Mouse (Mus musculus) liver, postnatal 0 days (tissue): ENCODE measurements around the gene Pknox1. TPM values are rescaled to one million over a fixed set of nuclear protein-coding genes. Genes with fewer than 3 reads are reported as not detected.
A peak's percentile ranks its signal among the peaks of the same experiment; 100 is the strongest.

Source experiments
- ATAC-seq: fragments of 200-750 bp; cut with Nextera tagmentation; 2 replicates; pipeline ENCODE4 v1.8.0; 2017; ENCODE audit warnings: mild to moderate bottlenecking, moderate library complexity
- DNase-seq: peaks from one replicate; pipeline ENCODE4 v3.0.0-alpha.2; 2016
- H3K27ac ChIP-seq: fragments of 300-500 bp; sonication (generic); 2 replicates; pipeline ENCODE4 v1.5.1; 2014; ENCODE audit warnings: antibody characterized with exemption, moderate library complexity, mild to moderate bottlenecking, low read depth
- H3K27me3 ChIP-seq: fragments of 300-500 bp; sonication (generic); 2 replicates; pipeline ENCODE4 v1.6.1; 2014; ENCODE audit warnings: low read length, control low read depth, mixed read lengths; ENCODE audit not compliant: insufficient read depth
- H3K36me3 ChIP-seq: fragments of 300-500 bp; sonication (generic); replicated peaks from 2 replicates; pipeline ENCODE4 v1.6.1; 2014; ENCODE audit warnings: mild to moderate bottlenecking, control low read depth, low read length, moderate library complexity, mixed read lengths; ENCODE audit not compliant: insufficient read depth
- H3K4me1 ChIP-seq: fragments of 300-500 bp; sonication (generic); 2 replicates; pipeline ENCODE4 v1.6.1; 2014; ENCODE audit warnings: antibody characterized with exemption, mild to moderate bottlenecking, control low read depth; ENCODE audit not compliant: insufficient read depth
- H3K4me2 ChIP-seq: fragments of 300-500 bp; sonication (generic); 2 replicates; pipeline ENCODE4 v1.6.1; 2014; ENCODE audit warnings: low read depth, mild to moderate bottlenecking, low read length, moderate library complexity, mixed read lengths
- H3K4me3 ChIP-seq: fragments of 300-500 bp; sonication (generic); 2 replicates; pipeline ENCODE4 v1.5.1; 2014; ENCODE audit warnings: low read depth, low read length
- H3K9ac ChIP-seq: fragments of 300-500 bp; sonication (generic); replicated peaks from 2 replicates; pipeline ENCODE4 v1.6.1; 2014; ENCODE audit warnings: mild to moderate bottlenecking, moderate library complexity
- H3K9me3 ChIP-seq: fragments of 300-500 bp; sonication (generic); 2 replicates; pipeline ENCODE4 v1.6.1; 2016; ENCODE audit warnings: mild to moderate bottlenecking, control low read depth, low read length, mixed read lengths
- CTCF ChIP-seq: sonication (generic); IDR thresholded peaks from 2 replicates; pipeline ENCODE4 v1.5.1; 2016; ENCODE audit warnings: antibody characterized with exemption, low read depth
- EP300 ChIP-seq: IDR thresholded peaks from 2 replicates; pipeline ENCODE4 v1.6.1; 2016; ENCODE audit warnings: antibody characterized with exemption, low read depth, mild to moderate bottlenecking
- WGBS: fragments of 180-500 bp; shearing (Covaris S2); extraction: QIAGEN DNeasy Blood & Tissue Kit; methylation state at CpG from one replicate; pipeline ENCODE4 v1.1.7; 2014; ENCODE audit not compliant: insufficient replicate concordance; 5-methylcytosine and 5-hydroxymethylcytosine counted together
- polyA plus RNA-seq: library from polyadenylated mRNA; unstranded; fragments of >200 nt; fragmentation: Nextera tagmentation; extraction: Ambion mirVana; gene quantifications from 2 replicates; pipeline ENCODE4 v1.2.1, GENCODE M21; 2015

The Pknox1 gene
- polyA plus RNA-seq, 1 experiment from 2014 or later: 6.1 TPM

- H3K4me1 ChIP-seq: peaks cover 31% of the 10 kb centered on the region
- no peak overlapping the region for H3K27ac ChIP-seq
- H3K9me3 ChIP-seq: no peaks in the 10 kb centered on the region
- TF ChIP-seq CTCF: no peak
- TF ChIP-seq EP300: no peak
- H3K4me3 ChIP-seq: no peak overlapping the region
- 83% methylated on average over 9 of the region's 9 CpGs for WGBS
- ATAC-seq (no peak), DNase-seq (peak; percentile 46)
- H3K27me3 ChIP-seq: no peaks in the 10 kb centered on the region
- no peak overlapping the region for H3K4me2 ChIP-seq
- H3K36me3 ChIP-seq: no peaks in the 10 kb centered on the region
- no peak overlapping the region for H3K9ac ChIP-seq
Measured at GRCm38 (mm10) chr17:31570321-31570925, 5.9 kb downstream of the Pknox1 start.

GRCm38 (mm10) chr17:31571689-31572088, 7.2 kb downstream of the Pknox1 start:
- no peak overlapping the region for H3K27ac ChIP-seq
- TF ChIP-seq CTCF: peak; percentile 19; the same call in 1 of the 2 replicates
- TF ChIP-seq EP300: no peak
- DNase-seq (no peak), ATAC-seq (no peak)
- H3K27me3 ChIP-seq: no peaks in the 10 kb centered on the region
- no peak overlapping the region for H3K4me2 ChIP-seq
- no peak overlapping the region for H3K4me3 ChIP-seq
- WGBS: 81% methylated on average over 5 of the region's 5 CpGs
- H3K4me1 ChIP-seq: peaks cover 22% of the 10 kb centered on the region
- no peaks in the 10 kb centered on the region for H3K36me3 ChIP-seq
- no peaks in the 10 kb centered on the region for H3K9me3 ChIP-seq
- H3K9ac ChIP-seq: no peak overlapping the region

- TF ChIP-seq CTCF (no peak), EP300 (no peak)
- Histone ChIP-seq H3K9ac (no peak overlapping the region), H3K36me3 (no peaks in the 10 kb centered on the region), H3K4me2 (no peak overlapping the region), H3K27ac (no peak overlapping the region), H3K9me3 (no peaks in the 10 kb centered on the region), H3K4me1 (0 out of 2 replicates have a peak, but pooled peaks cover 3% of the 10 kb centered on the region), H3K4me3 (no peak overlapping the region), H3K27me3 (no peaks in the 10 kb centered on the region)
- 69% methylated on average over 7 of the region's 7 CpGs for WGBS
- DNase-seq (no peak), ATAC-seq (no peak)
Measured at GRCm38 (mm10) chr17:31574662-31575061, 10.1 kb downstream of the Pknox1 start.

DNA sequence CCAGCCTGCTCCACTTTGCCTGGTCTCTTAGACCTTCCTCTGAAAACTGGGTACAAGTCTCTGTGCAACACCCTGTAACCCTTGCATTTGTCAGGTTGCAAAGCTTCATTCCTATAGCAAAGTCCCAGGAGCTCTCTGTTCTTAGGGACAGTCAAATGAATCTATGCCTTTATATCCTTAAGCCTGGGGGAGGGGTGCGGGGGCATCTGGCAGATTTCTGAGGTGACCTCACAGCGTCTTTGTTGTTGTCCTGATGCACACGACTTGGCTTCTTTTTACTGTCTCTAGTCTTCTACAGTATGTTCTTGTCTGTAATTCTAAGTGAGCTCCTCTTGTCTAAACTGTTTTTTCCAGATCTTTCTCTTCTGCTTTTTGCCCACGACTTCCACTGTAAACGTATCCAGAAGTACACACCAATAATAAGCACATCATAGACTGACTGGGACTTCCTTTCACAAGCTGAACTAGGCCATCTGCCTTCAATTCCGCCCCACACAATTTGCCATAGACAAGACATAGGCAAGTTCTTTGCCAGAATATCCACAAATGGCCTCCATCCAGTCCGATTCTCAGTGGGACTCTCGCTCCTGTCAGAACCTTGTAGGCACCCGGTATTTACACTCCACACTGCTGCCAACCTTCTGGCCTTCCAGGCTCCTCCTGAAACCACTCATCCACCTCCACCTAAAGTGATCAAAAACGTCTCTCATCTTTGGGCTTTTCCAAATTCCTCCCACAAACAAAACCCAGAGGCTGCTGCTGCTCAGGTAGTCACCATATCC, 12.1 kb downstream of the Pknox1 start:
- Histone ChIP-seq H3K9me3 (no peaks in the 10 kb centered on the region), H3K36me3 (no peaks in the 10 kb centered on the region), H3K4me2 (no peak overlapping the region), H3K27ac (no peak overlapping the region), H3K4me1 (0 out of 2 replicates have a peak, but pooled peaks cover 3% of the 10 kb centered on the region), H3K4me3 (no peak overlapping the region), H3K9ac (no peak overlapping the region), H3K27me3 (no peaks in the 10 kb centered on the region)
- WGBS: 73% methylated on average over 10 of the region's 10 CpGs
- no peak for TF ChIP-seq EP300
- no peak for TF ChIP-seq CTCF
- DNase-seq (no peak), ATAC-seq (no peak)

DNA sequence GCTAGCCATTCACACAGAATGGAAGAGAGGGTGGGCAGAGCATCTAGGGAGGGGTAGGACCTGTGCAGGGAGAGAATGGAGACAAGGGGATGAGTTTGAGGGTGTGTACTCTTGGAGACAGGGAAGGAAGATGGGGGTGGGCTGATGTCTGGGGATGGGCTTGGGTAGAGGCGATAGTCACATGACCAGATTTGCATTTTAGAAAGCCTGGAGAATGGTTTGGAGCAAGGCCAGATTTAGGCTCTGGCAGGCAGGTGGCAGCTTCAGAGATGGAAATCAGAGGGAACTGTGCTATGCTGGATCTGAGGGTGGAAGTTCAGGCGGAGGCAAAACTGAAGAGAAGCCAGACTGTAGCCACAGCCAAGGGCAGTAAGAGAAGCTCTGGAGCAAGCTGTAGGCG, 15.8 kb downstream of the Pknox1 start:
- no peaks in the 10 kb centered on the region for H3K27me3 ChIP-seq
- H3K4me2 ChIP-seq: no peak overlapping the region
- no peaks in the 10 kb centered on the region for H3K36me3 ChIP-seq
- WGBS: 80% methylated on average over 3 of the region's 3 CpGs
- ATAC-seq: no peak
- H3K4me1 ChIP-seq: no peaks in the 10 kb centered on the region
- no peak overlapping the region for H3K9ac ChIP-seq
- no peaks in the 10 kb centered on the region for H3K9me3 ChIP-seq
- no peak overlapping the region for H3K27ac ChIP-seq
- TF ChIP-seq CTCF: no peak
- no peak for TF ChIP-seq EP300
- DNase-seq: no peak
- H3K4me3 ChIP-seq: no peak overlapping the region

- no peak overlapping the region for H3K4me3 ChIP-seq
- no peak overlapping the region for H3K9ac ChIP-seq
- H3K36me3 ChIP-seq: no peaks in the 10 kb centered on the region
- no peaks in the 10 kb centered on the region for H3K27me3 ChIP-seq
- no peak for DNase-seq
- no peak overlapping the region for H3K4me2 ChIP-seq
- no peak for TF ChIP-seq EP300
- no peak for TF ChIP-seq CTCF
- H3K9me3 ChIP-seq: no peaks in the 10 kb centered on the region
- no peak for ATAC-seq
- WGBS: 81% methylated on average over 3 of the region's 3 CpGs
- no peak overlapping the region for H3K27ac ChIP-seq
- H3K4me1 ChIP-seq: no peaks in the 10 kb centered on the region
Measured at GRCm38 (mm10) chr17:31583185-31583584, 18.7 kb downstream of the Pknox1 start.
